Comparison of ENCODE assay signal across 14 mouse cellular contexts in genomic region chr5:36225855-36226254, GRCm38 (mm10). TPM values are rescaled to one million over a fixed set of nuclear protein-coding genes. Genes with fewer than 3 reads are reported as not detected.
A peak's percentile ranks its signal among the peaks of the same experiment; 100 is the strongest.
DNase-seq lines count a peak whose midpoint lies in the region; ATAC-seq and TF ChIP-seq lines count a peak whose summit lies in the region.
"Had no signal": no experiment of that assay in that cellular context is flagged by ENCODE, and none has a peak within 500 bp of the region (broad histone marks: within the 10 kb centered on the region; RNA-seq: fewer than 3 reads in every experiment).

No protein-coding gene starts in this region.

- H3K4me1 ChIP-seq in forebrain, embryonic 10.5 days = peaks cover 71% of the 10 kb centered on the region
- H3K4me1 ChIP-seq in forebrain, embryonic 14.5 days (ENCODE audit: control insufficient read depth, insufficient read depth, low read length) = peaks cover 8% of the 10 kb centered on the region; the same call in 1 of the 2 replicates
- H3K4me1 ChIP-seq in kidney, embryonic 14.5 days (ENCODE audit: control insufficient read depth, insufficient read depth, low read length) = no peaks in the 10 kb centered on the region
- H3K4me1 ChIP-seq in embryonic fibroblast, embryonic 13.5 days (ENCODE audit: control insufficient read depth, insufficient read depth, low read length) = peaks cover 21% of the 10 kb centered on the region
- peaks cover 68% of the 10 kb centered on the region for H3K4me1 ChIP-seq in midbrain, embryonic 15.5 days

- peaks cover 12% of the 10 kb centered on the region for H3K27me3 ChIP-seq in forebrain, embryonic 10.5 days (ENCODE audit: poor library complexity, severe bottlenecking)
- H3K27me3 ChIP-seq in forebrain, embryonic 14.5 days (replicated peaks; ENCODE audit: control insufficient read depth, insufficient read depth, low read length) = no peaks in the 10 kb centered on the region
- no peaks in the 10 kb centered on the region for H3K27me3 ChIP-seq in kidney, embryonic 14.5 days (ENCODE audit: control insufficient read depth, insufficient read depth, low read length)
- no peaks in the 10 kb centered on the region for H3K27me3 ChIP-seq in midbrain, embryonic 15.5 days (replicated peaks)

- H3K4me2 ChIP-seq in forebrain, embryonic 14.5 days (ENCODE audit: low read length) = no peak overlapping the region
- H3K4me2 ChIP-seq in kidney, embryonic 14.5 days (replicated peaks; ENCODE audit: low read depth, low read length) = no peak overlapping the region
- H3K4me2 ChIP-seq in midbrain, embryonic 15.5 days = no peak overlapping the region

- WGBS in forebrain, embryonic 10.5 days = 88% methylated on average over 7 of the region's 7 CpGs
- 77% methylated on average over 7 of the region's 7 CpGs for WGBS in forebrain, embryonic 14.5 days
- WGBS in kidney, embryonic 14.5 days = 79% methylated on average over 7 of the region's 7 CpGs
- WGBS in midbrain, embryonic 15.5 days = 56% methylated on average over 7 of the region's 7 CpGs

- H3K9me3 ChIP-seq in forebrain, embryonic 10.5 days = no peaks in the 10 kb centered on the region
- no peaks in the 10 kb centered on the region for H3K9me3 ChIP-seq in forebrain, embryonic 14.5 days (replicated peaks; ENCODE audit: control insufficient read depth, low read length)
- no peaks in the 10 kb centered on the region for H3K9me3 ChIP-seq in kidney, embryonic 14.5 days (ENCODE audit: control insufficient read depth, low read length)
- H3K9me3 ChIP-seq in midbrain, embryonic 15.5 days = no peaks in the 10 kb centered on the region

- H3K9ac ChIP-seq in forebrain, embryonic 14.5 days (ENCODE audit: low read length) = no peak overlapping the region
- H3K9ac ChIP-seq in kidney, embryonic 14.5 days (ENCODE audit: low read depth, low read length) = no peak overlapping the region
- H3K9ac ChIP-seq in midbrain, embryonic 15.5 days = no peak overlapping the region

- no peak overlapping the region for H3K4me3 ChIP-seq in forebrain, embryonic 10.5 days
- no peak overlapping the region for H3K4me3 ChIP-seq in forebrain, embryonic 14.5 days (ENCODE audit: low read depth, low read length)
- no peak overlapping the region for H3K4me3 ChIP-seq in kidney, embryonic 14.5 days (ENCODE audit: low read length)
- no peak overlapping the region for H3K4me3 ChIP-seq in embryonic fibroblast, embryonic 13.5 days (ENCODE audit: insufficient read depth, low read length)
- H3K4me3 ChIP-seq in midbrain, embryonic 15.5 days = no peak overlapping the region
- H3K4me3 ChIP-seq: erythroblast, embryonic 14.5 days; heart, adult 2 months had no signal

- no peak for TF ChIP-seq CTCF in embryonic fibroblast, embryonic 13.5 days (IDR thresholded peaks at IDR 0.05; ENCODE audit: borderline replicate concordance, insufficient read depth, low read length)

- no peak for ATAC-seq in forebrain, embryonic 14.5 days
- no peak for ATAC-seq in kidney, embryonic 14.5 days (ENCODE audit: low FRiP score, low TSS enrichment)
- no peak for ATAC-seq in midbrain, embryonic 15.5 days (replicated peaks)

- peak overlapping the region; percentile 36; the same call in 1 of the 2 replicates for H3K27ac ChIP-seq in forebrain, embryonic 10.5 days
- no peak overlapping the region for H3K27ac ChIP-seq in forebrain, embryonic 14.5 days (ENCODE audit: low read depth, low read length)
- peak overlapping the region; percentile 3; the same call in 1 of the 2 replicates for H3K27ac ChIP-seq in kidney, embryonic 14.5 days (ENCODE audit: low read depth, low read length)
- H3K27ac ChIP-seq in embryonic fibroblast, embryonic 13.5 days (ENCODE audit: insufficient read depth, low read length) = peak overlapping the region; percentile 94
- peak overlapping the region; percentile 19; the same call in 1 of the 2 replicates for H3K27ac ChIP-seq in midbrain, embryonic 15.5 days
- H3K27ac ChIP-seq: heart, adult 2 months had no signal

- TF ChIP-seq POLR2A in embryonic fibroblast, embryonic 13.5 days (IDR thresholded peaks at IDR 0.05; ENCODE audit: low read depth, low read length) = no peak

- DNase-seq in forebrain, embryonic 10.5 days (ENCODE audit: extremely low spot score, low spot score) = no peak
- DNase-seq in forebrain, embryonic 14.5 days (ENCODE audit: low spot score) = no peak
- no peak for DNase-seq in kidney, adult 8-10 months
- DNase-seq in cerebellum, postnatal 10 days = no peak
- no peak for DNase-seq in c-Kit-positive CD71-positive TER-119-positive erythroid progenitor cells, embryonic 14.5 days (ENCODE audit: low spot score)
- DNase-seq: adrenal gland, postnatal 10 days; cerebellum, adult 8-10 months; heart, adult 2 months; left cerebral cortex, postnatal 4 days had no signal

- H3K36me3 ChIP-seq in forebrain, embryonic 10.5 days (replicated peaks) = no peaks in the 10 kb centered on the region
- no peaks in the 10 kb centered on the region for H3K36me3 ChIP-seq in forebrain, embryonic 14.5 days (ENCODE audit: control insufficient read depth, insufficient read depth, low read length)
- H3K36me3 ChIP-seq in kidney, embryonic 14.5 days (ENCODE audit: control insufficient read depth, insufficient read depth, low read length) = no peaks in the 10 kb centered on the region
- H3K36me3 ChIP-seq in midbrain, embryonic 15.5 days (replicated peaks) = no peaks in the 10 kb centered on the region

RNA-seq across cellular contexts. Expression of gene Psapl1, which starts 22.0 kb away (rescaled TPM):
- polyA plus RNA-seq in forebrain, embryonic 10.5 days (2016; fragmentation: Nextera tagmentation; extraction: Ambion mirVana) = 0.10 TPM in 1 of 2 replicates, not detected in the other
- not detected in 2 replicates for polyA plus RNA-seq in forebrain, embryonic 14.5 days (2014; fragmentation: Nextera tagmentation; extraction: Ambion mirVana)
- polyA plus RNA-seq in kidney, embryonic 14.5 days (2014; fragmentation: Nextera tagmentation; extraction: Ambion mirVana) = 0.11 TPM in 2 replicates
- polyA plus RNA-seq in embryonic fibroblast, embryonic 13.5 days (2011; ENCODE audit: insufficient read length, low read depth, missing spikeins) = not detected in 2 replicates
- polyA plus RNA-seq in midbrain, embryonic 15.5 days (2015; fragmentation: Nextera tagmentation; extraction: Ambion mirVana) = 0.06 and 0.23 TPM in 2 replicates
- polyA plus RNA-seq: erythroblast, embryonic 14.5 days; spleen, adult 2 months had no signal
